Mouse (Mus musculus) stomach, postnatal 0 days (tissue): Measurements from ENCODE around the gene Grap2. TPM values are rescaled to one million over a fixed set of nuclear protein-coding genes. Genes with fewer than 3 reads are reported as not detected.

Source experiments
- ATAC-seq: fragments of 200-750 bp; cut with Nextera tagmentation; 2 replicates; pipeline ENCODE4 v1.8.0; 2017; ENCODE audit not compliant: low FRiP score, low TSS enrichment
- DNase-seq: peaks from one replicate; pipeline ENCODE4 v3.0.0-alpha.2; 2016; ENCODE audit warnings: low spot score
- H3K27ac ChIP-seq: fragments of 300-500 bp; sonication (generic); replicated peaks from 2 replicates; pipeline ENCODE4 v1.5.1; 2014; ENCODE audit warnings: mild to moderate bottlenecking, control low read depth
- H3K27me3 ChIP-seq: fragments of 300-500 bp; sonication (generic); 2 replicates; pipeline ENCODE4 v1.6.1; 2014; ENCODE audit warnings: low read length; ENCODE audit not compliant: control insufficient read depth, insufficient read depth
- H3K36me3 ChIP-seq: fragments of 300-500 bp; sonication (generic); 2 replicates; pipeline ENCODE4 v1.6.1; 2014; ENCODE audit warnings: low read length, mixed read lengths; ENCODE audit not compliant: control insufficient read depth, insufficient read depth
- H3K4me1 ChIP-seq: fragments of 300-500 bp; sonication (generic); replicated peaks from 2 replicates; pipeline ENCODE4 v1.6.1; 2014; ENCODE audit warnings: antibody characterized with exemption; ENCODE audit not compliant: control insufficient read depth, insufficient read depth
- H3K4me2 ChIP-seq: fragments of 300-500 bp; sonication (generic); replicated peaks from 2 replicates; pipeline ENCODE4 v1.6.1; 2014; ENCODE audit warnings: low read depth, mild to moderate bottlenecking, control low read depth, moderate library complexity
- H3K4me3 ChIP-seq: fragments of 300-500 bp; sonication (generic); 2 replicates; pipeline ENCODE4 v1.5.1; 2014; ENCODE audit warnings: low read depth, low read length, control low read depth
- H3K9ac ChIP-seq: fragments of 300-500 bp; sonication (generic); 2 replicates; pipeline ENCODE4 v1.6.1; 2014; ENCODE audit warnings: mild to moderate bottlenecking, low read length, control low read depth, mixed read lengths
- H3K9me3 ChIP-seq: fragments of 300-500 bp; sonication (generic); 2 replicates; pipeline ENCODE4 v1.6.1; 2016; ENCODE audit warnings: low read length; ENCODE audit not compliant: control insufficient read depth
- CTCF ChIP-seq: IDR thresholded peaks from 2 replicates; pipeline ENCODE4 v1.5.1; 2016; ENCODE audit warnings: antibody characterized with exemption, low read depth, mild to moderate bottlenecking, moderate library complexity
- EP300 ChIP-seq: optimal IDR thresholded peaks from 2 replicates; pipeline ENCODE3; 2016; ENCODE audit warnings: antibody characterized with exemption
- WGBS: fragments of 180-500 bp; shearing (Covaris S2); extraction: QIAGEN DNeasy Blood & Tissue Kit; methylation state at CpG from one replicate; pipeline ENCODE4 v1.1.7; 2014; 5-methylcytosine and 5-hydroxymethylcytosine counted together
- polyA plus RNA-seq: library from polyadenylated mRNA; unstranded; fragments of >200 nt; fragmentation: Nextera tagmentation; extraction: Ambion mirVana; gene quantifications from 2 replicates; pipeline ENCODE4 v1.2.1, GENCODE M21; 2015

Grap2 gene
- polyA plus RNA-seq, 1 experiment from 2014 or later, result 0.15 TPM

DNA sequence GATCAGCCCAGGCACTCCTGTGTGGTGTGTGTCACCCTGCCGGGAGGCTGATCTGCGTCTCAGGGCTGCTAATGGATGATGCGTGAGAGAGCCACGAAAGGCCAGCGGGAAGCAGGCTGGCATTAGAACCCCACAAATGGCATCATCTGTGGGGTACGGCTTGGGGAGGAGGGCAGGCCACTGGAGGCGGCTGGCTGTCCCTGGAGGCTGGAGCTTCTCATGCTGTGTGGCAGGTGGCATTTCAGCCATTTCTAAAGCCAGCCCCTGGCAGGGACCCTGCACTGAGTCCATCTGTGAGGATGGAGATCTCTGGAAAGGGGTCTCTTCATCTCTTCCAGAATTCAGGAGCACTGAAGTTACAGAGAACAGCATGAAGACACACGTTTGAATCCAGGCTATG is 48.0 kb downstream of the Grap2 start:
- WGBS, result 66% methylated on average over 8 of the region's 8 CpGs
- Histone ChIP-seq H3K36me3 (no peaks in the 10 kb centered on the region), H3K27me3 (no peaks in the 10 kb centered on the region), H3K27ac (no peak overlapping the region), H3K4me2 (no peak overlapping the region), H3K4me3 (no peak overlapping the region), H3K9ac (no peak overlapping the region), H3K4me1 (no peaks in the 10 kb centered on the region), H3K9me3 (no peaks in the 10 kb centered on the region)
- TF ChIP-seq CTCF, result no peak
- no peak for TF ChIP-seq EP300
- no peak for DNase-seq
- ATAC-seq, result no peak

DNA sequence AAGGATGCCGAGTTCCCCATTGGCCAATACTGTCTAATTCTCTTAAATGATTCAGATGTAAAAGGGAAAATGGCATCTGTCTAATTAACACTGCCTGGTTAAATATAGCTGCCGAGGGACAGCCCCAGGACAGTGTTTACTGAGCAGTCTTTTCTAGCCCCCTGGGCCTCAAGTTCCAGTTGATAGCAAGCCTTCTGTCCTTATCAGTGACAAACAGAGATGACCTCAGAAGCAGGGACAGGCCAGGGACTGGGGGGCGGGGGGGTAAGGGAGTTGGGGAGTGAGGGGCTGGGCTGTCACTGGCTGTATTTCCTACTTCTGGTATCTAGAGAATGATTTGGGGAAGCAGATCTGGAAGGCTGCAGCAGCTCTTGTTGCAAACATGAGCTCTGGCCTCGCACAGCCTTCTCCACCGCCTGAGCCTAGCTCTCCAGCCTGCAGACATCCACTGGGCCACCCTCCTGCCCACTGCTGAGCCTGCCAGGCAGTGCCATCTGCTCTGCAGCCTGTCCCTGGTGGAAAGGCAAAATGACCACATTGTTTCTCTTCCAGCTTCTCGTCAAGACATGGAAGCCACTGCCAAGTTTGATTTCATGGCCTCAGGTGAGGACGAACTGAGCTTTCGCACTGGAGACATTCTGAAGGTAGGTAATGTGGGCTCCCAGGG is 50.9 kb downstream of the Grap2 start:
- no peak for DNase-seq
- no peaks in the 10 kb centered on the region for H3K27me3 ChIP-seq
- no peak overlapping the region for H3K4me2 ChIP-seq
- WGBS, result 62% methylated on average over 8 of the region's 8 CpGs
- ATAC-seq, result no peak
- H3K27ac ChIP-seq, result no peak overlapping the region
- no peaks in the 10 kb centered on the region for H3K36me3 ChIP-seq
- TF ChIP-seq CTCF, result no peak
- no peak for TF ChIP-seq EP300
- no peaks in the 10 kb centered on the region for H3K4me1 ChIP-seq
- H3K4me3 ChIP-seq, result no peak overlapping the region
- no peaks in the 10 kb centered on the region for H3K9me3 ChIP-seq
- H3K9ac ChIP-seq, result no peak overlapping the region

- 63% methylated on average over 6 of the region's 6 CpGs for WGBS
- Histone ChIP-seq H3K9me3 (no peaks in the 10 kb centered on the region), H3K4me2 (no peak overlapping the region), H3K4me3 (no peak overlapping the region), H3K9ac (no peak overlapping the region), H3K27ac (no peak overlapping the region), H3K27me3 (no peaks in the 10 kb centered on the region), H3K4me1 (no peaks in the 10 kb centered on the region), H3K36me3 (no peaks in the 10 kb centered on the region)
- no peak for TF ChIP-seq CTCF
- TF ChIP-seq EP300, result no peak
- ATAC-seq (no peak), DNase-seq (no peak)
Measured at GRCm38 (mm10) chr15:80626472-80626871, 54.1 kb downstream of the Grap2 start.

- DNase-seq, result no peak
- H3K4me2 ChIP-seq, result no peak overlapping the region
- no peaks in the 10 kb centered on the region for H3K27me3 ChIP-seq
- H3K4me3 ChIP-seq, result no peak overlapping the region
- H3K9me3 ChIP-seq, result no peaks in the 10 kb centered on the region
- no peaks in the 10 kb centered on the region for H3K4me1 ChIP-seq
- no peak overlapping the region for H3K9ac ChIP-seq
- TF ChIP-seq CTCF, result no peak
- TF ChIP-seq EP300, result no peak
- 69% methylated on average over 7 of the region's 7 CpGs for WGBS
- no peak for ATAC-seq
- H3K36me3 ChIP-seq, result no peaks in the 10 kb centered on the region
- H3K27ac ChIP-seq, result no peak overlapping the region
Measured at GRCm38 (mm10) chr15:80630147-80630546, 57.8 kb downstream of the Grap2 start.

DNA sequence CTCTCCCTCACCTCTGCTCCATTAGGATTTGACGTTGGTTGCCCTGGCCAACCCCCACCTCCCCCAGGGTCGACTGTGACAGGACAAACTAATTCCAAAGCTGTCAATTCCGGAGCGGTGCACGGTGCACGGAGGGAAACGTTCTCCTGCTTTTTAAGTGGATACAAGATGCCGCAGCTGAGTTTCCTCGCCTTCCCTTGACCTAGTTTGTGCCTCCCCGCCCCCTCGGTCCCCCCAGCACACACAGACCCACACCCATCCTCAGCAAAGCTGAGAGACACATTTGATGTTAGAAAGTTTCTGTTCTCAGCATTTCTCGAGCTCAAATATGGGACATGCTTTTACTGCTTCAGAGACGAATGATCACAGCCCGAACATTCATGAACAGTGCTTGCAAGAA is 58.3 kb downstream of the Grap2 start:
- Histone ChIP-seq H3K4me2 (no peak overlapping the region; the same call in 1 of the 2 replicates), H3K4me3 (no peak overlapping the region), H3K4me1 (no peaks in the 10 kb centered on the region), H3K27ac (no peak overlapping the region), H3K36me3 (no peaks in the 10 kb centered on the region), H3K27me3 (no peaks in the 10 kb centered on the region), H3K9me3 (no peaks in the 10 kb centered on the region), H3K9ac (no peak overlapping the region)
- 41% methylated on average over 14 of the region's 14 CpGs for WGBS
- TF ChIP-seq CTCF (no peak), EP300 (no peak)
- no peak for DNase-seq
- ATAC-seq, result no peak

DNA sequence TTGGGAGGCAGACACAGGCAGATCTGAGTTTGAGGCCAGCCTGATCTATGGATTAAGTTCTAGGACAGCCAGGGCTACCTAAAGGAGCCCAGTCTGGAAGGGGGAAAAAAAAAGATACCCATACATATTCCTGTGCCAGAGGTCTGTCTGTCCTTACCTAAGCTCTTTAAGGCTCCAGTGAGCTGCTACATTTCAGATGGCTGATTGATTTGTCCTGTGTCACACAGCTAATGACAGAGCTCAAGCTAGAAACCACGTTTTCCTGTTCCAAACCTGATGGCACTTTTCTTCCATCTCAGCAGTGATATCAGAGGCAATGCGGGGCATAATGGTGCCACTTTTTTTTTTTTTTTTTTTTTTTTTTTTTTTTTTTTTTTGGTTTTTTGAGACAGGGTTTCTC is 58.9 kb downstream of the Grap2 start:
- H3K4me3 ChIP-seq, result no peak overlapping the region
- TF ChIP-seq CTCF (no peak), EP300 (no peak)
- H3K27me3 ChIP-seq, result no peaks in the 10 kb centered on the region
- H3K4me2 ChIP-seq, result no peak overlapping the region
- no peak for DNase-seq
- no peaks in the 10 kb centered on the region for H3K9me3 ChIP-seq
- ATAC-seq, result no peak
- no peaks in the 10 kb centered on the region for H3K36me3 ChIP-seq
- H3K4me1 ChIP-seq, result no peaks in the 10 kb centered on the region
- 71% methylated on average over 2 of the region's 2 CpGs for WGBS
- no peak overlapping the region for H3K27ac ChIP-seq
- no peak overlapping the region for H3K9ac ChIP-seq
